ENCODE assay signal across 8 mouse cellular contexts in genomic region chr2:26909387-26909784, GRCm38 (mm10). TPM values are rescaled to one million over a fixed set of nuclear protein-coding genes. Genes with fewer than 3 reads are reported as not detected.
DNase-seq lines count a peak whose midpoint lies in the region; ATAC-seq and TF ChIP-seq lines count a peak whose summit lies in the region.

No protein-coding gene starts in this region.

- peak; percentile 27 for DNase-seq in 3T3-L1 (ENCODE audit: low read depth, low spot score)
- no peak for DNase-seq in forebrain, embryonic 14.5 days (ENCODE audit: low spot score)
- DNase-seq in liver, embryonic 14.5 days (ENCODE audit: low read depth in 3 of 3, low spot score in 3 of 3) = no peak
- DNase-seq in MN1 (ENCODE audit: low spot score) = no peak
- no peak for DNase-seq in adrenal gland, postnatal 4 days (ENCODE audit: low spot score in 2 of 2)
- DNase-seq in ovary, adult 18-20 months (ENCODE audit: low spot score) = no peak

- H3K4me1 ChIP-seq in erythroblast, embryonic 14.5 days (ENCODE audit: control insufficient read depth) = peaks cover 69% of the 10 kb centered on the region
- peaks cover 16% of the 10 kb centered on the region for H3K4me1 ChIP-seq in forebrain, embryonic 14.5 days (ENCODE audit: control insufficient read depth, insufficient read depth, low read length)
- H3K4me1 ChIP-seq in liver, embryonic 14.5 days (replicated peaks; ENCODE audit: control insufficient read depth in 2 of 2, insufficient read depth in 2 of 2, low read length in 1 of 2) = peaks cover 12% of the 10 kb centered on the region in 2 experiments

- peak; percentile 45 for TF ChIP-seq CTCF in liver, embryonic 14.5 days (IDR thresholded peaks at IDR 0.05; ENCODE audit: low read depth)

- no peak overlapping the region for H3K27ac ChIP-seq in forebrain, embryonic 14.5 days (ENCODE audit: low read depth, low read length)
- peak overlapping the region; percentile 87 for H3K27ac ChIP-seq in liver, embryonic 14.5 days

- no peak for TF ChIP-seq EP300 in liver, embryonic 14.5 days (IDR thresholded peaks at IDR 0.05; ENCODE audit: low read depth)

- ATAC-seq in erythroblast, adult 5-6 weeks (replicated peaks; ENCODE audit: low FRiP score, poor library complexity, severe bottlenecking) = no peak
- no peak for ATAC-seq in forebrain, embryonic 14.5 days
- ATAC-seq in liver, embryonic 14.5 days (ENCODE audit: insufficient read depth) = no peak

- no peaks in the 10 kb centered on the region for H3K9me3 ChIP-seq in erythroblast, embryonic 14.5 days (ENCODE audit: control insufficient read depth, low read length)
- H3K9me3 ChIP-seq in forebrain, embryonic 14.5 days (replicated peaks; ENCODE audit: control insufficient read depth, low read length) = no peaks in the 10 kb centered on the region
- H3K9me3 ChIP-seq in liver, embryonic 14.5 days (ENCODE audit: control insufficient read depth, low read length) = no peaks in the 10 kb centered on the region

- H3K36me3 ChIP-seq in erythroblast, embryonic 14.5 days (ENCODE audit: control insufficient read depth) = peaks cover 82% of the 10 kb centered on the region
- peaks cover 73% of the 10 kb centered on the region for H3K36me3 ChIP-seq in forebrain, embryonic 14.5 days (ENCODE audit: control insufficient read depth, insufficient read depth, low read length)
- H3K36me3 ChIP-seq in liver, embryonic 14.5 days (replicated peaks; ENCODE audit: control insufficient read depth, insufficient read depth, low read depth) = peaks cover 56% of the 10 kb centered on the region

- no peaks in the 10 kb centered on the region for H3K27me3 ChIP-seq in erythroblast, embryonic 14.5 days (ENCODE audit: control insufficient read depth)
- H3K27me3 ChIP-seq in forebrain, embryonic 14.5 days (replicated peaks; ENCODE audit: control insufficient read depth, insufficient read depth, low read length) = no peaks in the 10 kb centered on the region
- H3K27me3 ChIP-seq in liver, embryonic 14.5 days (ENCODE audit: control insufficient read depth, insufficient read depth, low read length) = no peaks in the 10 kb centered on the region

- H3K4me3 ChIP-seq in erythroblast, embryonic 14.5 days (replicated peaks) = peak overlapping the region; percentile 83
- peak overlapping the region; percentile 75 for H3K4me3 ChIP-seq in forebrain, embryonic 14.5 days (ENCODE audit: low read depth, low read length)
- H3K4me3 ChIP-seq in liver, embryonic 14.5 days (ENCODE audit: insufficient read depth in 1 of 2, low read depth in 2 of 2, low read length in 2 of 2) = peak overlapping the region; percentile 80 to 92

- peak overlapping the region; percentile 75 for H3K4me2 ChIP-seq in forebrain, embryonic 14.5 days (ENCODE audit: low read length)
- H3K4me2 ChIP-seq in liver, embryonic 14.5 days (ENCODE audit: low read depth) = peak overlapping the region; percentile 97

- peak overlapping the region; percentile 93 for H3K9ac ChIP-seq in forebrain, embryonic 14.5 days (ENCODE audit: low read length)
- H3K9ac ChIP-seq in liver, embryonic 14.5 days (replicated peaks) = peak overlapping the region; percentile 74

RNA-seq across cellular contexts. Expression of gene Med22, which starts 1.1 kb away (rescaled TPM):
- 2.0 and 2.6 TPM in 2 replicates for polyA plus RNA-seq in erythroblast, embryonic 14.5 days (2012)
- total RNA-seq in erythroblast, adult 5-6 weeks (2015; ENCODE audit: low replicate concordance) = 1.3 and 4.4 TPM in 2 replicates
- total RNA-seq in erythroblast, adult 5-6 weeks (2017; ENCODE audit: low replicate concordance) = 6.0 and 10.6 TPM in 2 replicates
- polyA plus RNA-seq in forebrain, embryonic 14.5 days (2014; fragmentation: Nextera tagmentation; extraction: Ambion mirVana) = 159 and 161 TPM in 2 replicates
- polyA plus RNA-seq in liver, embryonic 14.5 days (2012; rRNA removed) = 13.7 and 15.1 TPM in 2 replicates
- 10.4 and 11.4 TPM in 2 replicates for polyA plus RNA-seq in liver, embryonic 14.5 days (2014; fragmentation: Nextera tagmentation; extraction: Ambion mirVana)
- 10 to 100 TPM; 61.2 to 65.8 TPM for total RNA-seq in adrenal gland, postnatal 4 days (2021)

RNA-seq across cellular contexts. Expression of gene Rpl7a, which starts 1.2 kb away (rescaled TPM):
- 616 and 622 TPM in 2 replicates for polyA plus RNA-seq in erythroblast, embryonic 14.5 days (2012)
- 469 and 488 TPM in 2 replicates for total RNA-seq in erythroblast, adult 5-6 weeks (2015; ENCODE audit: low replicate concordance)
- total RNA-seq in erythroblast, adult 5-6 weeks (2017; ENCODE audit: low replicate concordance) = 357 and 378 TPM in 2 replicates
- 626 and 738 TPM in 2 replicates for polyA plus RNA-seq in forebrain, embryonic 14.5 days (2014; fragmentation: Nextera tagmentation; extraction: Ambion mirVana)
- polyA plus RNA-seq in liver, embryonic 14.5 days (2012; rRNA removed) = 909 and 1,309 TPM in 2 replicates
- 501 and 504 TPM in 2 replicates for polyA plus RNA-seq in liver, embryonic 14.5 days (2014; fragmentation: Nextera tagmentation; extraction: Ambion mirVana)
- 100 to 1,000 TPM; 585 to 598 TPM for total RNA-seq in adrenal gland, postnatal 4 days (2021)

RNA-seq across cellular contexts. Expression of gene Surf6, which starts 6.7 kb away (rescaled TPM):
- 0.85 and 0.93 TPM in 2 replicates for polyA plus RNA-seq in erythroblast, embryonic 14.5 days (2012)
- 2.1 and 6.1 TPM in 2 replicates for total RNA-seq in erythroblast, adult 5-6 weeks (2015; ENCODE audit: low replicate concordance)
- total RNA-seq in erythroblast, adult 5-6 weeks (2017; ENCODE audit: low replicate concordance) = 7.4 and 7.6 TPM in 2 replicates
- 15.4 and 17.2 TPM in 2 replicates for polyA plus RNA-seq in forebrain, embryonic 14.5 days (2014; fragmentation: Nextera tagmentation; extraction: Ambion mirVana)
- 6.2 and 10.6 TPM in 2 replicates for polyA plus RNA-seq in liver, embryonic 14.5 days (2012; rRNA removed)
- polyA plus RNA-seq in liver, embryonic 14.5 days (2014; fragmentation: Nextera tagmentation; extraction: Ambion mirVana) = 6.3 and 7.1 TPM in 2 replicates
- 10 to 100 TPM; 31.1 to 31.7 TPM for total RNA-seq in adrenal gland, postnatal 4 days (2021)

RNA-seq across cellular contexts. Expression of gene Surf2, which starts 6.8 kb away (rescaled TPM):
- polyA plus RNA-seq in erythroblast, embryonic 14.5 days (2012) = 0.29 and 0.31 TPM in 2 replicates
- total RNA-seq in erythroblast, adult 5-6 weeks (2015; ENCODE audit: low replicate concordance) = 14.4 and 16.9 TPM in 2 replicates
- 4.2 and 15.0 TPM in 2 replicates for total RNA-seq in erythroblast, adult 5-6 weeks (2017; ENCODE audit: low replicate concordance)
- polyA plus RNA-seq in forebrain, embryonic 14.5 days (2014; fragmentation: Nextera tagmentation; extraction: Ambion mirVana) = 53.3 and 54.0 TPM in 2 replicates
- polyA plus RNA-seq in liver, embryonic 14.5 days (2012; rRNA removed) = 21.0 and 27.2 TPM in 2 replicates
- 20.0 and 21.7 TPM in 2 replicates for polyA plus RNA-seq in liver, embryonic 14.5 days (2014; fragmentation: Nextera tagmentation; extraction: Ambion mirVana)
- 10 to 100 TPM; 42.6 to 43.6 TPM for total RNA-seq in adrenal gland, postnatal 4 days (2021)

RNA-seq across cellular contexts. Expression of gene Surf1, which starts 6.9 kb away (rescaled TPM):
- polyA plus RNA-seq in erythroblast, embryonic 14.5 days (2012) = 1.7 and 2.3 TPM in 2 replicates
- total RNA-seq in erythroblast, adult 5-6 weeks (2015; ENCODE audit: low replicate concordance) = 9.6 and 34.7 TPM in 2 replicates
- total RNA-seq in erythroblast, adult 5-6 weeks (2017; ENCODE audit: low replicate concordance) = 17.5 and 20.1 TPM in 2 replicates
- 72.0 and 74.2 TPM in 2 replicates for polyA plus RNA-seq in forebrain, embryonic 14.5 days (2014; fragmentation: Nextera tagmentation; extraction: Ambion mirVana)
- polyA plus RNA-seq in liver, embryonic 14.5 days (2012; rRNA removed) = 23.1 and 25.8 TPM in 2 replicates
- polyA plus RNA-seq in liver, embryonic 14.5 days (2014; fragmentation: Nextera tagmentation; extraction: Ambion mirVana) = 31.7 and 33.9 TPM in 2 replicates
- total RNA-seq in adrenal gland, postnatal 4 days (2021) = 100 to 1,000 TPM in 1 of 2 experiments, 10 to 100 TPM in 1; 90.9 to 103 TPM
